ENCODE assay signal across 8 mouse cellular contexts in the genomic region with DNA sequence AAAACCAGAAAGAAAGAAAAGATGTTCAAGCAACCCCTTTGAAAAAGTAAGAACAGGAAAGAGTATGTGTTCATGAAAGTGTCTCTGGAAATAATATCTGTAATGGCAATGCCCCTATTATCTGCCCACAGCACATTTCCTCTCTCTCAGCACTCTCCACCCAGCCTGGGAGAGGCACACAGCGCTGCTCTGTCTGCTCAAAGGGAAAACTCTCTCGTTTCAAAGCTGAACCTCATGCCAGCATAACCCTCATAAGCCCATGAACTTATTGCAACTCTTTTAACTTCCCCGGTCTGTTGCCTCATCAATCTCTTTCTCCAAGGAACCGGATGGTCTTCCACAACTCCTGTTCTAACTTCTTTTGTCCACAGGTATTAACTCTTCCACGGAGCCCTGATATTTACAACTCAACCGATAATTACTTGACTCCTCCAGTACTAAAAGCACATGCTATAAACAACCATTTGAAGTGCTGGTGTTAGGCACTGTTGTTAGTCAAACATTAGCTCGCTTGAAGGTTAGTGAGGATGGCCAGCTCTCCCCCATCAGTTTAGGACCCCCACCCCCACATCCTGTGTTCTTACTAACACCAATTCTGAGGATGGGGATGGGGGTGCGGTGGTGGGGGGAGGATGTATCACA. TPM values are rescaled to one million over a fixed set of nuclear protein-coding genes. Genes with fewer than 3 reads are reported as not detected.
A peak's percentile ranks its signal among the peaks of the same experiment; 100 is the strongest.
DNase-seq lines count a peak whose midpoint lies in the region; ATAC-seq and TF ChIP-seq lines count a peak whose summit lies in the region.
"Had no signal": no experiment of that assay in that cellular context is flagged by ENCODE, and none has a peak within 500 bp of the region (broad histone marks: within the 10 kb centered on the region; RNA-seq: fewer than 3 reads in every experiment).

No protein-coding gene starts in this region.

- WGBS in lung, postnatal 0 days: 6% methylated on average over 8 of the region's 8 CpGs
- WGBS in forebrain, embryonic 15.5 days: 25% methylated on average over 8 of the region's 8 CpGs
- WGBS in liver, embryonic 15.5 days (ENCODE audit: insufficient replicate concordance): 2% methylated on average over 8 of the region's 8 CpGs

- DNase-seq in lung, postnatal 0 days (ENCODE audit: low spot score): peak; percentile 27
- no peak for DNase-seq in lung, postnatal 14 days
- DNase-seq in yolk sac, embryonic 10.5 days (ENCODE audit: low spot score): peak; percentile 61
- no peak for DNase-seq in layer of hippocampus, adult 8-10 months (ENCODE audit: low spot score in 2 of 2)
- no peak for DNase-seq in urinary bladder, postnatal 25 days (ENCODE audit: low spot score)

- H3K4me2 ChIP-seq in lung, postnatal 0 days (replicated peaks; ENCODE audit: low read depth, low read length): peak overlapping the region; percentile 31; the same call in 1 of the 2 replicates
- H3K4me2 ChIP-seq in forebrain, embryonic 15.5 days (replicated peaks): no peak overlapping the region
- H3K4me2 ChIP-seq in liver, embryonic 15.5 days: peak overlapping the region; percentile 68

- TF ChIP-seq CTCF in lung, postnatal 0 days (IDR thresholded peaks at IDR 0.05): no peak

- no peaks in the 10 kb centered on the region for H3K9me3 ChIP-seq in lung, postnatal 0 days (ENCODE audit: low read length)
- H3K9me3 ChIP-seq in forebrain, embryonic 15.5 days: no peaks in the 10 kb centered on the region
- H3K9me3 ChIP-seq in liver, embryonic 15.5 days (replicated peaks): no peaks in the 10 kb centered on the region

- H3K4me3 ChIP-seq in lung, postnatal 0 days (ENCODE audit: low read depth, low read length): no peak overlapping the region
- H3K4me3 ChIP-seq in forebrain, embryonic 15.5 days: no peak overlapping the region
- peak overlapping the region; percentile 25 for H3K4me3 ChIP-seq in liver, embryonic 15.5 days (replicated peaks)

- no peaks in the 10 kb centered on the region for H3K27me3 ChIP-seq in lung, postnatal 0 days (replicated peaks; ENCODE audit: insufficient read depth, low read length)
- H3K27me3 ChIP-seq in forebrain, embryonic 15.5 days: no peaks in the 10 kb centered on the region
- no peaks in the 10 kb centered on the region for H3K27me3 ChIP-seq in liver, embryonic 15.5 days

- H3K4me1 ChIP-seq in lung, postnatal 0 days (ENCODE audit: insufficient read depth, low read depth, low read length): peaks cover 8% of the 10 kb centered on the region; the same call in 1 of the 2 replicates
- peaks cover 22% of the 10 kb centered on the region for H3K4me1 ChIP-seq in forebrain, embryonic 15.5 days
- peaks cover 60% of the 10 kb centered on the region for H3K4me1 ChIP-seq in liver, embryonic 15.5 days (replicated peaks)

- ATAC-seq in lung, postnatal 0 days: peak; percentile 37; the same call in 1 of the 2 replicates
- 0 out of 2 replicates have a peak, but pooled peaks have one; percentile 19 for ATAC-seq in forebrain, embryonic 15.5 days (replicated peaks)
- ATAC-seq in liver, embryonic 15.5 days (ENCODE audit: insufficient read depth): peak; percentile 84
- ATAC-seq: activated CD4-positive, CD25-positive, alpha-beta regulatory T cell, adult 4 months had no signal

- peaks cover 5% of the 10 kb centered on the region; the same call in 1 of the 2 replicates for H3K36me3 ChIP-seq in lung, postnatal 0 days (ENCODE audit: insufficient read depth, low read length)
- no peaks in the 10 kb centered on the region for H3K36me3 ChIP-seq in forebrain, embryonic 15.5 days
- peaks cover 47% of the 10 kb centered on the region for H3K36me3 ChIP-seq in liver, embryonic 15.5 days (replicated peaks)

- peak overlapping the region; percentile 65 for H3K27ac ChIP-seq in lung, postnatal 0 days (ENCODE audit: low read length)
- H3K27ac ChIP-seq in forebrain, embryonic 15.5 days (replicated peaks): peak overlapping the region; percentile 1
- H3K27ac ChIP-seq in liver, embryonic 15.5 days (replicated peaks): peak overlapping the region; percentile 97

- TF ChIP-seq EP300 in lung, postnatal 0 days (IDR thresholded peaks at IDR 0.05): no peak

- H3K9ac ChIP-seq in lung, postnatal 0 days (replicated peaks; ENCODE audit: low read depth): no peak overlapping the region
- H3K9ac ChIP-seq in forebrain, embryonic 15.5 days (replicated peaks): no peak overlapping the region
- H3K9ac ChIP-seq in liver, embryonic 15.5 days: peak overlapping the region; percentile 54

RNA-seq across cellular contexts. Expression of a gene that starts 23.7 kb away (rescaled TPM):
- 31.9 and 32.5 TPM in 2 replicates for polyA plus RNA-seq in lung, postnatal 0 days (2015; fragmentation: Nextera tagmentation; extraction: Ambion mirVana)
- 11.6 and 12.7 TPM in 2 replicates for polyA plus RNA-seq in forebrain, embryonic 15.5 days (2015; fragmentation: Nextera tagmentation; extraction: Ambion mirVana)
- polyA plus RNA-seq in liver, embryonic 15.5 days (2015; fragmentation: Nextera tagmentation; extraction: Ambion mirVana): 50.5 and 53.4 TPM in 2 replicates
- 10 to 100 TPM; 21.5 to 26.9 (median 22.9) TPM for total RNA-seq in layer of hippocampus, adult 8-10 months (2022)

RNA-seq across cellular contexts. Expression of a gene that starts 26.5 kb away (rescaled TPM):
- polyA plus RNA-seq in lung, postnatal 0 days (2015; fragmentation: Nextera tagmentation; extraction: Ambion mirVana): 17.6 and 20.0 TPM in 2 replicates
- polyA plus RNA-seq in forebrain, embryonic 15.5 days (2015; fragmentation: Nextera tagmentation; extraction: Ambion mirVana): 38.0 and 39.9 TPM in 2 replicates
- 24.2 and 26.0 TPM in 2 replicates for polyA plus RNA-seq in liver, embryonic 15.5 days (2015; fragmentation: Nextera tagmentation; extraction: Ambion mirVana)
- total RNA-seq in layer of hippocampus, adult 8-10 months (2022): 10 to 100 TPM; 22.7 to 29.0 (median 26.8) TPM

RNA-seq across cellular contexts. Expression of a gene that starts 26.6 kb away (rescaled TPM):
- polyA plus RNA-seq in lung, postnatal 0 days (2015; fragmentation: Nextera tagmentation; extraction: Ambion mirVana): 4.2 and 6.9 TPM in 2 replicates
- 20.8 and 20.9 TPM in 2 replicates for polyA plus RNA-seq in forebrain, embryonic 15.5 days (2015; fragmentation: Nextera tagmentation; extraction: Ambion mirVana)
- polyA plus RNA-seq in liver, embryonic 15.5 days (2015; fragmentation: Nextera tagmentation; extraction: Ambion mirVana): 6.4 and 6.7 TPM in 2 replicates
- total RNA-seq in layer of hippocampus, adult 8-10 months (2022): 10 to 100 TPM; 12.6 to 20.2 (median 15.5) TPM

Comparison
In these comparisons a context has a peak if more than half of its experiments do, and no peak if none do; other contexts are left out.
1. DNase-seq: peak in lung, postnatal 0 days (single experiment) and yolk sac, embryonic 10.5 days (single experiment); none in lung, postnatal 14 days (single experiment), layer of hippocampus, adult 8-10 months (0 of 2) and urinary bladder, postnatal 25 days (single experiment).
2. ATAC-seq: peak in every context shown above with its lines; median percentile 84 in liver, embryonic 15.5 days; 37 in lung, postnatal 0 days; 19 in forebrain, embryonic 15.5 days.
3. H3K27ac ChIP-seq: peak in every context shown above with its lines; median percentile 97 in liver, embryonic 15.5 days; 65 in lung, postnatal 0 days; 1 in forebrain, embryonic 15.5 days.